Mouse (Mus musculus) monocyte, adult 5-6 weeks (primary cell): ENCODE data around the gene Doc2a. TPM values are rescaled to one million over a fixed set of nuclear protein-coding genes. Genes with fewer than 3 reads are reported as not detected.
A peak's percentile ranks its signal among the peaks of the same experiment; 100 is the strongest.

Experiments used
- ATAC-seq: fragments of 153-309, 156-312 bp; replicated peaks from 2 replicates; pipeline ENCODE4 v1.8.0; 2017; ENCODE audit warnings: mild to moderate bottlenecking; ENCODE audit not compliant: low TSS enrichment, insufficient number of reproducible peaks, severe bottlenecking, poor library complexity, low FRiP score
- total RNA-seq: library from RNA; stranded (forward); fragments of 200-1000, 200-491, 200-594 nt; gene quantifications from 3 replicates; pipeline ENCODE4 v1.2.3, GENCODE M21; 2017

The Doc2a gene
- total RNA-seq, 1 experiment from 2014 or later, result not detected

DNA sequence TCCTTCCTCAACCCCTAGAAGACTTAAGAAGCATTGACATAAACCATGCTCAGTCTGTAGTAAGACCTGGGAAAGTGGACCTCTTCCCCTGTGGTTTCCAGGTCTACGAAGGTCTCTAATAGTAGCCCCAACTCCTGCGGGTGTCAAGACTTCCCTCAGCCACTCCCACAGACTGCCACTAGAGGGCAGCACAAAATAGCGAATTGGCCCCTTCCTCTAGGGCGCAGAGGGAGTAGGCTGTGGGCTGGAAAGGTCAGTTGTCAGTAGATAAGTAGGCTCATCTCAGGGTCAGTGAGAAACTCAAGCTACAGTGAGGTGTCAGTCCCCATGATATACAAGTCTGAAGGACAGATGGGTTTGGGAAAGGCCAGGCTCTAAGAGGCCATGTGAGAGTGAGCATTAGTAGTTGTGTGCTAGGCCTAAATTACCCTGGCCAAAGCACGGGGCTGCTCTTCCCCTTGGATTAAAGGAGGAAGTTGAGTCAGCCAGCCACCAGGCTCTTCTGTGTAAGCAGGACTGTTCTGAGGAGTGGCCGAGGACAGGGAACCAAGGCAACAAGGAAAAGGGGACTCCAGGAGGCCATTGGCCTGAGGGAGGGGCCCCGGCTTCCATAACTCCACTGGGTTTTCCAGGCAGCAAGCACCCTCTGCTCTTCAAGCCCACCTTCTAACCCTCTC, 25.2 kb upstream of the Doc2a start:
- ATAC-seq, result peak; percentile 89

GRCm38 (mm10) chr7:126822741-126823140, 24.5 kb upstream of the Doc2a start:
- ATAC-seq, result no peak

DNA sequence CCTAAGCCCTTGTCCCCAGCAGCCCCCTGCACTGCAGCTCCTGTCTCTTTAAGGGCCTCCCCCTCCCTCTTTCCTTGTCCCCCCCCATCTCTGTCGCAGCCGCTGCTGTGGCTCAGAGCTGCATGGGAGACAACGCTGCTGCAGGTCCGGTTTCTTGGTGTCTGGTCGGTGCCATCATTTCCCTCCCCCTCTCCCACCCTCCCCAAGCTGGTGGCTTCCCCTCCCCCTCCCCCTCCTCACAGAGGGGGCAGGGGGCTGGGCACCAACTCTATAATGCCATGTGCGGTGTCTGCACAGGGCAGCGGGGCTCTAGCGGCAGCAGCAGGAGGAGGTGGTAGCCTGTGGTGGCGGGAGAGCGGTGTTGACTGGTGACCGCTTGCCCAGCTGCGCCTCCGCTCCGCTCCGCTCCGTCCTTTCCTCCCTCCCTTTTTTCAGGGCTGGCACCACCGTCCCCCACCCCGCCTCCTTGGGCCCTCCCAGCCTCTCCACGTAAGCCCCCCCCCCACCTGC, 24.0 kb upstream of the Doc2a start:
- ATAC-seq, result no peak

- ATAC-seq, result no peak
Measured at GRCm38 (mm10) chr7:126823940-126824339, 23.3 kb upstream of the Doc2a start.

DNA sequence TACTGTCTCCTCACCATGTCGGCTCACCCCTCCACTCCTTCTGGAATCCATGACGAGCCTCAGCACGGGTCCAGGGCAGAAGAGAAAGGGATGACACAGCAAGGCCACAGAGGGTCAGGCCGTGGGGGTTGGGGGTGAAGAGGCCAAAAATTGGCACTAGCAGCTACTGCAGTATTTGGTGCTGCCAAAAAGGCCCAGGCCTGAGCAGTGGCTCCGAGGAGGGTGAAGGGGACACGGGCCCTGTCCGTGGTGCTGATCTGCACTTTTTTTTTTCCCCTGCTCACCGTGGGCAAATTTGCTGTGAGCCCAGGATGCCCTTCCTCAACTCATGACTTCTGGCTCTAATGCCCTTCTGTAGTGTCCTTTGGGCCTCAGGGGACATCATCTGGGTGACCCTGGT, 21.8 kb upstream of the Doc2a start:
- no peak for ATAC-seq

DNA sequence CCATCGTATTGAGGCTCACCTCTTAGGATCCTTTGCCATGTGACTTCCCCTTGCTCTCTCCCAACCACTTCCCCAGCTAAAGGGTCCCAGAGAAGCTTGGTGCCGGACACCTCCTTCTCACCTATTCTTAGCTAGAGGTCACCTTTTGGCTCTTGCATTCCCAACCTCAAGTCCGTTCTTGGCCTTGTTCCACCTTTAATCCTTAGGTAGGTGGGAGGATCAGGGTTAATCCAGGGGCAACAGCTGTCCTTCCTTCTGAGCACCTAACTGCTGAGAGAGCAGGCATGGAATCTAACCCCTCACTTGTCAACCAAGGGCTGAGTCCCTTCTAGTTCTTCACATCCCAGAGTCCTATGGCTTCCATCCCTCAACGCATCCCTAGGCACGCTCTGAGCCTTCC, 21.3 kb upstream of the Doc2a start:
- no peak for ATAC-seq

- ATAC-seq, result no peak; the same call in 1 of the 2 replicates
Measured at GRCm38 (mm10) chr7:126831539-126831938, 15.7 kb upstream of the Doc2a start, which contains the start of gene 4930451I11Rik. Gene 4930451I11Rik, minus strand, starts transcription at chr7:126831639.

DNA sequence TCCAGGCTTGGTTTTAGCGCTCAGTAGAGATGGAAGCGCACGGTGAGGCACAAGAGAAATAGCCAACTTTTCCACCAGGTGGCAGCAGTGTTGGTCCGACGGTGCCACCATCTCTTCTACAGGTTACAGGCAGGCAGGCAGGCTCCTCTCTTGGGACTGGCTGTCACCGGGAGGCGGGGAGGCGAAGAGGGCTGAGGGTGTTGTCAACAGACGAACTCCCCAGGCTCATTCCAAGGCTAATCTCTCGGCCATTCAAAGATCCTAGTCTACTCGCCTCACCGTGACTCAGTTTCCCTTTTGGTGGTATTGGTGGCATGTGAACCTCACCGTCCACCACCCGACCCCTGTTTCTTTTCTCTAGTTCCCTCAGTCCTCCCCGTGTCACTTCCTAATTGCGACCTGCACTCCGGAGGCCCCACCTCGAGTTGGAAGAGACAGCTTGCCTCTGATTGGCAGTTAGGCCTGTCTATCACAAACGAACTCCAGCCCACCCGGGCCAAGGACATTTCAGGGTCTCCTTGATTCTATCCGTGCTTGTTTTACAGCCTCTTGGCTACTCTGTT, 15.1 kb upstream of the Doc2a start:
- peak; percentile 88 for ATAC-seq

GRCm38 (mm10) chr7:126833294-126833693, 13.9 kb upstream of the Doc2a start:
- ATAC-seq, result no peak

- no peak for ATAC-seq
Measured at GRCm38 (mm10) chr7:126843276-126843675, 3.9 kb upstream of the Doc2a start.

- ATAC-seq, result no peak
Measured at GRCm38 (mm10) chr7:126845516-126845915, 1.7 kb upstream of the Doc2a start.

DNA sequence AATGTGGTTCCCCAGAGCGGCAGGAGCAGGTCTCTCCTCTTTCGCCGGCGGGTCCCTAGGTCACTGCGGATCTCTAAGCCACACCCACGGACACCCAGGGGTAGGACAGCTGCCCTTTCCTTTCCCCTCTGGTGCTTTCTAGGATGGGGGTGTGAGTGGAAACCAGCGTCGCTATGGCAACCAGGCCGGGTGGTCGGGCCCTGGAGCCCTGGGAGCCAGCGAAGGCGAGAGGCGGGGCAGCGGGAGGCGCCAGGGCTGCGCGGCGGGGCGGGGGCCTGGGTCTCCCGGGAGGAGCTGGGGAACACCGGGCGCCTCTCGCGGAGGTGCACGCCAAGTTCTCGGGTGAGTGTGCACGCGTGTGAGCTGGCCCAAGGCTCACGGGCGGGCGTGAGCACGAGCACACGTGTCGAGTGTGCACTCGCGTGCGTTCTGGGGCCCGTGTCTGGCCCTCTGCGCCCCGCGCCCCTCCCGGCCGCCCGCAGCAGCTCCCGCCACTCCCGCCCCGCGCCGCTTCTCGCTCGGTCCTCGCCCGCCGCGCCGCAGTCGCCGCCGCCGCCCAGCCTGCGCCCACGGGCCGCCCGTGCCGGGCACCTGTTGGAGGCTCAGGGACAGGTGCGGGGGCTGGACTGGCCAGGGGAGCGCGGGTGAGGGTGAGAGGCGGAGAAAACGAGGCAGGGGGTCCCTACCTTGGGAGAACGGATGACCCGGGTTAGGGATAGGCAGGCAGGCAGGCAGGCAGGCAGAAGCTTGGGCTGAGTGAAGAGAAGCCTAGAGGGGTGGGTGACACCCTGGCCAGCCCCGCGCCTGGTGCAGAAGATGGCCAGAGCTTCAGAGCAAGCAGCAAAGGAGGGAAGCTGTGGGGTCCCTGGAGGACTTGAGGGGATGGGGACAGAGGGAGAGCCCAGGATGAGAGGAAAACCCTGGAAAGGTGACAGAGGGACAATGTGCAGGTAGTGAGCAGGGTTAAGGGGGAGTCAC, 494 bp downstream of the Doc2a start:
- ATAC-seq, result no peak

DNA sequence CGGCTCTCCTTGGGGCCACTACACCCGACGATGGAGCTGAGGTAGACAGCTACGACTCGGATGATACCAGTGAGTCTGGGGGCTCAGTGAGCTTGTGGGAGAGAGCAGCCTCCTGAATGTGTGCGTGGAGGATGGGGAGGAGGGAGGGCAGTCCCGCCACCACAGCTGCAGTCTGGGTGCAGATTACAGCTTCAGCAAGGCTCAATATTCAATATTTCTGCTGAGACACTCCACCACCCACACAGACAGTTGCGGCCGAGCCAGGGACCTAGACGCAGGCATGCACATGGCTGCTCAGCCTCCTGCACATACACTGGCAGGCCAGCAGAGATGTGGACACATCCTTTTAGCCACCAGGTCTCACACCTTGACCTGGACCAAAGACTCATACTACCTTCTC, 1.6 kb downstream of the Doc2a start:
- no peak for ATAC-seq

- no peak for ATAC-seq
Measured at GRCm38 (mm10) chr7:126850161-126850560, 2.9 kb downstream of the Doc2a start.

DNA sequence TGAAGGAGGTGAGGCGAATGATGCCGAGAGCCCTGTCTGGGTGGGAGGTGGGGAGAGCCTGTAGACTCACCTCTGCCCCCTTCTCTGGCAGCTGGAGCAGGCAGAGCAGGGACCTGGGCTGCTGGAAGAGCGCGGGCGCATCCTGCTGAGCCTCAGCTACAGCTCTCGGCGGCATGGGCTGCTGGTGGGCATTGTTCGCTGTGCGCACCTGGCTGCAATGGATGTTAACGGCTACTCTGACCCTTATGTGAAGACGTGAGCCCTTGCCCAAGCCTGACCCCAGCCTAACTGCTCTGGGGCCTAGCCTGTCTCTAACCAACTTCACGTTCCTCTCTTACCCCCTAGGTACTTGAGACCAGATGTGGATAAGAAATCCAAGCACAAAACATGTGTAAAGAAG, 4.0 kb downstream of the Doc2a start:
- no peak for ATAC-seq

GRCm38 (mm10) chr7:126853454-126853853, 6.2 kb downstream of the Doc2a start:
- no peak for ATAC-seq

GRCm38 (mm10) chr7:126855641-126856040, 8.4 kb downstream of the Doc2a start:
- ATAC-seq, result no peak

DNA sequence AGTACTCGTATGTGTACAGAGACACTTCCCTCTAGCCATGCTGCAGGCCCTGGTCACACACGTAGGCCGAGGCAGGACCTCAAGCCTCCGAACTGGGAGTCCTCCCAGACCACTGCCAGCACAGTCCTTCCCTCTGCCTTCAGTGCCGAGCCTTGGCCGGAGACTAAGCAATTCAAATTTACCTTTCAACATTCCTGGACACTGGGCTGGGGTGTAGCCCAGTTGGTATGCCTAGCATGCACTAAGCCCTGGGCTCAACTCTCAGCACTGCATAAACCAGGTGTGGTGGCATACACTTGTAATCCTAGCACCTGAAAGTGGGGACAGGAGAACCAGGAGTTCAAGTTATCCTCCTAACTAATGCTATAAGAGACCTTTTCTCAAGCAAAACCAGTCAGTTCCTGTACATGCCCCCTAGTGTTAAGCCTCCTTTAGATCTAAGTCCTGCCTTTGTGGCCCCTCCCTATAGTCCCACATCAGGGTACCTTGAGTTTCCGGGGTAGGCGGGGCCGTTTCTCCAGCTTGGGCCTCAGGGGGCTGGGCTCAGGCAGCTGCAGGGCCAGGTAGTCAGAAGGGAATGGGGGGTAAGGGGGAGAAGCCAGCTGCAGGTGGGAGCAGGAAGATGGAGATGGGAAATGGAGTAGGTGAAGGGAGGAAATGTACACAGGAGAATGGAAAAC, 9.7 kb downstream of the Doc2a start:
- no peak for ATAC-seq

DNA sequence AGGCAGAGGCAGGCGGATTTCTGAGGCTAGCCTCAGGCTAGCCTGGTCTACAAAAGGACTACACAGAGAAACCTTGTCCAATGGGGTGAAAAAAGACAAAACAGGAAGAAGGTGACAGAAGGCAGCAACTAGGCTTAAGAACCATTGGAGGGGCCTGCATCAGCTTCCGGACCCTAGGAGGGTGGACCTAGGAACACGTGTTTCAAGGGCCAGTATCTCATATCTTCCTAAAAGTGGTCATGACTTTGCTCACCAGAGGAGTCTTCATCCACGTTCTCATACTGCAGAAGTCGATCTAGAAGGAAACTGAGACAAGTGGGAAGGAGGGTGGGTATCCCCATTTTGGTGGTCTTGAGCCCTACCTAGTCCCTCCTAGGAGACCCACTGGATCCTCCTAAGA, 13.8 kb downstream of the Doc2a start:
- ATAC-seq, result no peak
